ENCODE assay signal across 29 mouse cellular contexts in the genomic region with DNA sequence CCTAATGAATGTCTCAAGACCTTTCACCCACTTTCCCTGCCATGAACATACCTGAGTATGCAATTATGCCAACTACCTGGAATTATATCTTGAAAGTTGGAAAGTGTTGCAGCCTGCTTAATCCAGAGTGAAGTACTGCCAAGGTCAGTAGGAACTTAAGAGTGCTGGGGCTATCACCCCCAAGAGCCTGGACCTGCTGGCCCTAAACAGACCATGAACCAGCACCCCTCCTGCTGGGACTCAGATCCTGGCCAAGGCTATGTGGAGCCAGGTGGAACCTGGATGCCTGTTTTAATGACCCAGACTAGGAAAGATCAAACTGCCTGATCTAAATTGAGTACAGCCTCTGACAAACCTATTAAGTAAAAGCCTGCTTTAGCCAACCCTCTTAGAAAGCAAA. TPM values are rescaled to one million over a fixed set of nuclear protein-coding genes. Genes with fewer than 3 reads are reported as not detected.
DNase-seq lines count a peak whose midpoint lies in the region; ATAC-seq and TF ChIP-seq lines count a peak whose summit lies in the region.
"Had no signal": no experiment of that assay in that cellular context is flagged by ENCODE, and none has a peak within 500 bp of the region (broad histone marks: within the 10 kb centered on the region; RNA-seq: fewer than 3 reads in every experiment).

No protein-coding gene starts in this region.

- no peak overlapping the region for H3K9ac ChIP-seq in kidney, embryonic 16.5 days (replicated peaks; ENCODE audit: low read length)
- no peak overlapping the region for H3K9ac ChIP-seq in kidney, postnatal 0 days (ENCODE audit: low read depth, low read length)
- H3K9ac ChIP-seq: embryonic facial prominence, embryonic 13.5 days; forebrain, embryonic 13.5 days; hindbrain, embryonic 12.5 days; hindbrain, embryonic 15.5 days had no signal

- H3K4me2 ChIP-seq in kidney, embryonic 16.5 days (replicated peaks; ENCODE audit: low read depth, low read length), result no peak overlapping the region
- no peak overlapping the region for H3K4me2 ChIP-seq in kidney, postnatal 0 days (ENCODE audit: low read length)
- H3K4me2 ChIP-seq: embryonic facial prominence, embryonic 13.5 days; forebrain, embryonic 13.5 days; heart, embryonic 11.5 days; hindbrain, embryonic 12.5 days; hindbrain, embryonic 15.5 days had no signal

- H3K27me3 ChIP-seq in kidney, embryonic 16.5 days (ENCODE audit: insufficient read depth, low read length), result no peaks in the 10 kb centered on the region
- no peaks in the 10 kb centered on the region for H3K27me3 ChIP-seq in kidney, postnatal 0 days (ENCODE audit: insufficient read depth, low read length)
- H3K27me3 ChIP-seq: embryonic facial prominence, embryonic 13.5 days; forebrain, embryonic 13.5 days; hindbrain, embryonic 12.5 days; hindbrain, embryonic 15.5 days had no signal

- no peak overlapping the region for H3K4me3 ChIP-seq in kidney, embryonic 16.5 days (ENCODE audit: low read length)
- no peak overlapping the region for H3K4me3 ChIP-seq in kidney, postnatal 0 days (replicated peaks; ENCODE audit: low read depth, low read length)
- H3K4me3 ChIP-seq: embryonic facial prominence, embryonic 10.5 days; embryonic facial prominence, embryonic 13.5 days; erythroblast, embryonic 14.5 days; forebrain, embryonic 10.5 days; forebrain, embryonic 13.5 days; gastrocnemius, adult 2 months; hindbrain, embryonic 12.5 days; hindbrain, embryonic 15.5 days had no signal

- H3K9me3 ChIP-seq in kidney, embryonic 16.5 days (ENCODE audit: low read length), result no peaks in the 10 kb centered on the region
- no peaks in the 10 kb centered on the region for H3K9me3 ChIP-seq in kidney, postnatal 0 days (replicated peaks; ENCODE audit: low read length)
- H3K9me3 ChIP-seq: embryonic facial prominence, embryonic 10.5 days; embryonic facial prominence, embryonic 13.5 days; forebrain, embryonic 10.5 days; forebrain, embryonic 13.5 days; hindbrain, embryonic 12.5 days; hindbrain, embryonic 15.5 days had no signal

- ATAC-seq in kidney, embryonic 16.5 days (ENCODE audit: low FRiP score, low TSS enrichment), result no peak
- ATAC-seq in kidney, postnatal 0 days (replicated peaks; ENCODE audit: low FRiP score, low read depth), result peak; percentile 66; the same call in 1 of the 2 replicates
- no peak for ATAC-seq in activated CD4-positive, CD25-positive, alpha-beta regulatory T cell, adult 4 months
- ATAC-seq: CD4-positive, CD25-positive, alpha-beta regulatory T cell, adult 4 months; forebrain, embryonic 13.5 days; forebrain, embryonic 16.5 days had no signal

- H3K27ac ChIP-seq in kidney, embryonic 16.5 days (ENCODE audit: low read length), result no peak overlapping the region
- no peak overlapping the region for H3K27ac ChIP-seq in kidney, postnatal 0 days
- H3K27ac ChIP-seq: embryonic facial prominence, embryonic 10.5 days; embryonic facial prominence, embryonic 13.5 days; forebrain, embryonic 10.5 days; forebrain, embryonic 13.5 days; gastrocnemius, adult 2 months; hindbrain, embryonic 12.5 days; hindbrain, embryonic 15.5 days had no signal

- TF ChIP-seq CTCF in kidney, postnatal 0 days (IDR thresholded peaks at IDR 0.05; ENCODE audit: low read depth), result no peak

- H3K36me3 ChIP-seq in kidney, embryonic 16.5 days (ENCODE audit: insufficient read depth, low read length), result no peaks in the 10 kb centered on the region
- H3K36me3 ChIP-seq in kidney, postnatal 0 days (ENCODE audit: insufficient read depth, low read length), result no peaks in the 10 kb centered on the region
- H3K36me3 ChIP-seq: embryonic facial prominence, embryonic 10.5 days; embryonic facial prominence, embryonic 13.5 days; forebrain, embryonic 10.5 days; hindbrain, embryonic 12.5 days; hindbrain, embryonic 15.5 days had no signal

- DNase-seq in kidney, adult 18-20 months, result peak; percentile 21
- DNase-seq in kidney, adult 8-10 months, result peak; percentile 12 to 35
- no peak for DNase-seq in kidney, postnatal 0 days (ENCODE audit: low spot score)
- peak; percentile 5 to 68 for DNase-seq in kidney, postnatal 25 days
- DNase-seq in ovary, adult 18-20 months (ENCODE audit: low spot score), result no peak
- DNase-seq: adrenal gland, adult 8-10 months; adrenal gland, postnatal 25 days; cerebellum, adult 11-12 months; cerebellum, adult 8-10 months; cerebellum, postnatal 10 days; cerebellum, postnatal 36 days; embryo, embryonic 11 days; gastrocnemius, adult 2 months; gastrocnemius, postnatal 25 days; heart, adult 18-20 months had no signal

- H3K4me1 ChIP-seq in kidney, embryonic 16.5 days (ENCODE audit: insufficient read depth, low read length), result peaks cover 7% of the 10 kb centered on the region
- H3K4me1 ChIP-seq in kidney, postnatal 0 days (replicated peaks; ENCODE audit: insufficient read depth, low read length), result no peaks in the 10 kb centered on the region
- H3K4me1 ChIP-seq: hindbrain, embryonic 15.5 days had no signal

RNA-seq across cellular contexts. Expression of gene Atp12a, which starts 31.2 kb away (rescaled TPM):
- polyA plus RNA-seq in kidney, embryonic 16.5 days (2015; fragmentation: Nextera tagmentation; extraction: Ambion mirVana), result 2.8 and 2.9 TPM in 2 replicates
- polyA plus RNA-seq in kidney, postnatal 0 days (2015; fragmentation: Nextera tagmentation; extraction: Ambion mirVana), result 19.9 and 23.4 TPM in 2 replicates
- not detected for polyA plus RNA-seq in activated CD4-positive, CD25-positive, alpha-beta regulatory T cell, adult 4 months (2017; shearing (Covaris generic))
- polyA plus RNA-seq: CD4-positive, CD25-positive, alpha-beta regulatory T cell, adult 4 months; embryonic facial prominence, embryonic 10.5 days; erythroblast, embryonic 14.5 days; forebrain, embryonic 10.5 days; heart, embryonic 11.5 days; heart, embryonic 14.5 days; heart, postnatal 0 days; hindbrain, embryonic 12.5 days had no signal

Comparison
In these comparisons a context has a peak if more than half of its experiments do, and no peak if none do; other contexts are left out.
1. DNase-seq: peak in kidney, adult 18-20 months (single experiment), kidney, adult 8-10 months (2 of 2) and kidney, postnatal 25 days (2 of 2); none in kidney, postnatal 0 days (single experiment) and ovary, adult 18-20 months (single experiment).